Mouse (Mus musculus) small intestine, adult 2 months (tissue): Measurements from ENCODE around the gene P2rx4. TPM values are rescaled to one million over a fixed set of nuclear protein-coding genes. Genes with fewer than 3 reads are reported as not detected.

Experiments used
- H3K27ac ChIP-seq: fragments of 200-500 bp; 2 replicates; pipeline ENCODE4 v1.5.1; 2012; ENCODE audit warnings: low read depth, low read length, control low read depth, inconsistent platforms; ENCODE audit not compliant: insufficient read depth
- H3K27me3 ChIP-seq: fragments of 200-500 bp; 2 replicates; pipeline ENCODE4 v1.6.1; 2012; ENCODE audit warnings: mild to moderate bottlenecking, moderate library complexity, low read length, inconsistent platforms; ENCODE audit not compliant: control insufficient read depth, insufficient read depth
- H3K36me3 ChIP-seq: fragments of 200-500 bp; 2 replicates; pipeline ENCODE4 v1.6.1; 2012; ENCODE audit warnings: mild to moderate bottlenecking, low read length, control low read depth, inconsistent platforms; ENCODE audit not compliant: control insufficient read depth, insufficient read depth
- H3K4me1 ChIP-seq: fragments of 200-500 bp; 2 replicates; pipeline ENCODE4 v1.6.1; 2012; ENCODE audit warnings: low read length, inconsistent platforms, mixed read lengths; ENCODE audit not compliant: control insufficient read depth, insufficient read depth, insufficient read length
- H3K4me3 ChIP-seq: fragments of 200-500 bp; 2 replicates; pipeline ENCODE4 v1.5.1; 2012; ENCODE audit warnings: low read depth, mild to moderate bottlenecking, control low read depth, inconsistent platforms, low read length, moderate library complexity
- CTCF ChIP-seq: fragments of 200-500 bp; IDR thresholded peaks from 2 replicates; pipeline ENCODE4 v1.5.1; 2012; ENCODE audit warnings: low read depth, mild to moderate bottlenecking, control low read depth, inconsistent platforms, low read length, moderate library complexity, mixed read lengths; ENCODE audit not compliant: insufficient replicate concordance, insufficient read length; ENCODE audit errors: extremely low read depth
- POLR2A ChIP-seq: fragments of 200-500 bp; IDR thresholded peaks from 2 replicates; pipeline ENCODE4 v1.6.1; 2012; ENCODE audit warnings: low read depth, mild to moderate bottlenecking, control low read depth, inconsistent platforms, low read length, moderate library complexity
- WGBS: fragments of 180-500 bp; shearing (Covaris S2); methylation state at CpG from one replicate; pipeline ENCODE4 v1.1.7; 2018; 5-methylcytosine and 5-hydroxymethylcytosine counted together
- polyA plus RNA-seq: library from polyadenylated mRNA; depleted of rRNA; stranded (reverse); fragments of >200 nt; gene quantifications from 2 replicates; pipeline ENCODE4 v1.2.3, GENCODE M21; 2012

The P2rx4 gene
- polyA plus RNA-seq, 1 experiment, result 61.9 TPM

- H3K4me1 ChIP-seq, result no peaks in the 10 kb centered on the region
- TF ChIP-seq CTCF, result no peak
- no peak for TF ChIP-seq POLR2A
- 0 out of 2 replicates have a peak, but pooled peaks cover 3% of the 10 kb centered on the region for H3K36me3 ChIP-seq
- no peak overlapping the region for H3K4me3 ChIP-seq
- no peak overlapping the region for H3K27ac ChIP-seq
- no peaks in the 10 kb centered on the region for H3K27me3 ChIP-seq
- WGBS, result 87% methylated on average over 9 of the region's 9 CpGs
These were observed 29.4 kb upstream of the P2rx4 start for GRCm38 (mm10) chr5:122677983-122678382.

DNA sequence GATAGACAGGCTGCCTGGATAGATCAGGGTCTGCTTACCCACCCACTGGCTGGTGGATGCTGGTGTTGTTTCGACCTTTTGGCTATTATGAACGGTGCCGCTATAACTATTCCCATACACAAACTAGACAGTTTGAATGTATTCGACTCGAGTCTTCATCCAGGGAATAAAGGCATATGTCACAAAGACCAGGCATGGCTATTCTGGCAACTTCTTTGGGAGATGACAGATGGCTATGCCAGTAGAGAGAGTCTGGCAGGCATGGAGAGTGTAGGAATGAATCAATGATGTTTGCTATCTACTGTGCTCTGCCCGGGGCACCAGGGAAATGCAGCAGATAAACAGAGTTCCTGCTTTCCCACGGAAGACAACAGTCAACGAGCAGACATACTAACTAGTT lies 27.5 kb upstream of the P2rx4 start:
- Histone ChIP-seq H3K36me3 (0 out of 2 replicates have a peak, but pooled peaks cover 3% of the 10 kb centered on the region), H3K27ac (no peak overlapping the region), H3K4me1 (no peaks in the 10 kb centered on the region), H3K27me3 (no peaks in the 10 kb centered on the region), H3K4me3 (no peak overlapping the region)
- TF ChIP-seq POLR2A (no peak), CTCF (no peak)
- WGBS, result 84% methylated on average over 8 of the region's 8 CpGs

GRCm38 (mm10) chr5:122681276-122681675 lies 26.1 kb upstream of the P2rx4 start:
- no peak overlapping the region for H3K4me3 ChIP-seq
- H3K27me3 ChIP-seq, result no peaks in the 10 kb centered on the region
- H3K4me1 ChIP-seq, result no peaks in the 10 kb centered on the region
- 0 out of 2 replicates have a peak, but pooled peaks cover 3% of the 10 kb centered on the region for H3K36me3 ChIP-seq
- H3K27ac ChIP-seq, result no peak overlapping the region
- 89% methylated on average over 12 of the region's 12 CpGs for WGBS
- no peak for TF ChIP-seq CTCF
- no peak for TF ChIP-seq POLR2A

DNA sequence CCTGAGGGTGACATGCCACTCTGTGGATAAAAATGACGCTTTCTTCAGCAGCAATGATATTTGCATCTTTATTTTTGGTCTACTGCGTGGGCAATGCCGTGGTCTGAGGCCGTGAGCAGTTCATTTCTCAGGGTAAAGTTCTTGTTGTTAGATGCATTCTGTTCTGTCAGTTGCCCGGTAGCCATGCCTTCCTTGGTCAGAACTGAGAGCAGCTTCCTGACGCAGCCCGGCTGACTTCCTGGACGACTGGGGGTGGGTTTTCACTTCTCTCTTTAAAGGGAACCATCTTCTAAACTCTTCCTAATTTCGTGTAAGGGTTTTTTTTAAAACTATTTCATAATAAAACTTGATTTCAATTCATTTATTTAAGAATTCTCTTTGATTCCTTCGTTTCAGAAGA lies 23.4 kb upstream of the P2rx4 start:
- Histone ChIP-seq H3K27ac (peak overlapping the region; percentile 46; the same call in 1 of the 2 replicates), H3K4me3 (no peak overlapping the region), H3K4me1 (no peaks in the 10 kb centered on the region), H3K27me3 (no peaks in the 10 kb centered on the region), H3K36me3 (0 out of 2 replicates have a peak, but pooled peaks cover 3% of the 10 kb centered on the region)
- 79% methylated on average over 10 of the region's 10 CpGs for WGBS
- TF ChIP-seq CTCF (no peak), POLR2A (no peak)

GRCm38 (mm10) chr5:122687391-122687790 lies 20.0 kb upstream of the P2rx4 start:
- Histone ChIP-seq H3K4me3 (no peak overlapping the region), H3K36me3 (no peaks in the 10 kb centered on the region), H3K27ac (no peak overlapping the region), H3K27me3 (no peaks in the 10 kb centered on the region), H3K4me1 (peaks cover 10% of the 10 kb centered on the region; the same call in 1 of the 2 replicates)
- 81% methylated on average over 4 of the region's 4 CpGs for WGBS
- no peak for TF ChIP-seq CTCF
- no peak for TF ChIP-seq POLR2A

- Histone ChIP-seq H3K27me3 (no peaks in the 10 kb centered on the region), H3K36me3 (no peaks in the 10 kb centered on the region), H3K4me1 (peaks cover 17% of the 10 kb centered on the region), H3K4me3 (no peak overlapping the region), H3K27ac (peak overlapping the region; percentile 40)
- TF ChIP-seq POLR2A, result no peak
- TF ChIP-seq CTCF, result no peak
- WGBS, result 65% methylated on average over 7 of the region's 7 CpGs
These were observed 18.2 kb upstream of the P2rx4 start for GRCm38 (mm10) chr5:122689153-122689552.

DNA sequence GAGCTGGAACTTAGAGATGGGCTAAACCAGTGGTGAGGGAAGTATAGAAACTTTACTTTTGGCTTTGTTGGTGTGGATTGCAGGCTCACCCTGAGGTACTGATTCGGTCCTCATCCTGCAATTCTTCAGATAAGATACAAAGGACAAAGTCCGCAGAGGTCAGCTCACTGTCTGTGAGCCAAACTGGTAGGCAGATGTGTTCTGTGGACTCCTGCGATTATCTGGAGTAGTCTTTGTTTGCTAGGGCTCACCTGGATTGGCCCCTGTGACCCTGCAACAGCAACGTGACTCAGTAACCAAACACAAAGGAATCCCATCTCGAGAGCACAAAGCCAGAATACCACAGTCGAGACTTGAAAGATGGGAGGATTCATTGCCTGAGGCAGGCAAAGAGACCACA lies 16.9 kb upstream of the P2rx4 start:
- Histone ChIP-seq H3K36me3 (no peaks in the 10 kb centered on the region), H3K27ac (peak overlapping the region; percentile 37; the same call in 1 of the 2 replicates), H3K27me3 (no peaks in the 10 kb centered on the region), H3K4me3 (no peak overlapping the region), H3K4me1 (peaks cover 17% of the 10 kb centered on the region)
- WGBS, result 29% methylated on average over 6 of the region's 6 CpGs
- TF ChIP-seq POLR2A (no peak), CTCF (no peak)
